Mouse (Mus musculus): Measurements from ENCODE around the gene Slc35b4. TPM values are rescaled to one million over a fixed set of nuclear protein-coding genes. Genes with fewer than 3 reads are reported as not detected.

Slc35b4 gene
- polyA plus RNA-seq, 1 experiment from 2014 or later = 46.5 TPM

- WGBS = 91% methylated on average over 8 of the region's 8 CpGs
- ATAC-seq (ENCODE audit: low FRiP score) (no peak), DNase-seq (ENCODE audit: low spot score) (no peak)
- H3K4me2 ChIP-seq (replicated peaks) = no peak overlapping the region
- H3K27me3 ChIP-seq (ENCODE audit: control insufficient read depth, insufficient read depth, low read length) = no peaks in the 10 kb centered on the region
- no peak overlapping the region for H3K27ac ChIP-seq
- H3K4me3 ChIP-seq (replicated peaks; ENCODE audit: low read length) = no peak overlapping the region
- no peaks in the 10 kb centered on the region for H3K9me3 ChIP-seq (ENCODE audit: control insufficient read depth, low read length)
- H3K9ac ChIP-seq = no peak overlapping the region
- H3K36me3 ChIP-seq (replicated peaks; ENCODE audit: control insufficient read depth, insufficient read depth) = peaks cover 7% of the 10 kb centered on the region
- peaks cover 13% of the 10 kb centered on the region; the same call in 1 of the 2 replicates for H3K4me1 ChIP-seq (replicated peaks; ENCODE audit: control insufficient read depth, insufficient read depth, low read length)
Observed at GRCm38 (mm10) chr6:34174715-34175114, 2.2 kb downstream of the Slc35b4 start.

- Histone ChIP-seq H3K36me3 (replicated peaks; ENCODE audit: control insufficient read depth, insufficient read depth) (peaks cover 18% of the 10 kb centered on the region), H3K9me3 (ENCODE audit: control insufficient read depth, low read length) (no peaks in the 10 kb centered on the region), H3K4me2 (replicated peaks) (no peak overlapping the region), H3K4me3 (replicated peaks; ENCODE audit: low read length) (no peak overlapping the region), H3K9ac (no peak overlapping the region), H3K27ac (no peak overlapping the region), H3K27me3 (ENCODE audit: control insufficient read depth, insufficient read depth, low read length) (no peaks in the 10 kb centered on the region), H3K4me1 (replicated peaks; ENCODE audit: control insufficient read depth, insufficient read depth, low read length) (peaks cover 13% of the 10 kb centered on the region; the same call in 1 of the 2 replicates)
- ATAC-seq (ENCODE audit: low FRiP score) = no peak
- DNase-seq (ENCODE audit: low spot score) = no peak
- 84% methylated on average over 12 of the region's 12 CpGs for WGBS
Observed at GRCm38 (mm10) chr6:34173251-34173650, 3.7 kb downstream of the Slc35b4 start.

- Histone ChIP-seq H3K36me3 (replicated peaks; ENCODE audit: control insufficient read depth, insufficient read depth) (peaks cover 27% of the 10 kb centered on the region), H3K4me3 (replicated peaks; ENCODE audit: low read length) (no peak overlapping the region), H3K4me2 (replicated peaks) (no peak overlapping the region), H3K4me1 (replicated peaks; ENCODE audit: control insufficient read depth, insufficient read depth, low read length) (peaks cover 13% of the 10 kb centered on the region; the same call in 1 of the 2 replicates), H3K9me3 (ENCODE audit: control insufficient read depth, low read length) (no peaks in the 10 kb centered on the region), H3K9ac (no peak overlapping the region), H3K27me3 (ENCODE audit: control insufficient read depth, insufficient read depth, low read length) (no peaks in the 10 kb centered on the region), H3K27ac (no peak overlapping the region)
- WGBS = 92% methylated on average over 12 of the region's 12 CpGs
- DNase-seq (ENCODE audit: low spot score) (no peak), ATAC-seq (ENCODE audit: low FRiP score) (no peak)
Observed at GRCm38 (mm10) chr6:34171748-34172457, 5.0 kb downstream of the Slc35b4 start.

- H3K4me1 ChIP-seq (replicated peaks; ENCODE audit: control insufficient read depth, insufficient read depth, low read length) = peaks cover 9% of the 10 kb centered on the region; the same call in 1 of the 2 replicates
- no peak overlapping the region for H3K4me2 ChIP-seq (replicated peaks)
- DNase-seq (ENCODE audit: low spot score) (no peak), ATAC-seq (ENCODE audit: low FRiP score) (no peak)
- H3K27ac ChIP-seq = no peak overlapping the region
- peaks cover 35% of the 10 kb centered on the region for H3K36me3 ChIP-seq (replicated peaks; ENCODE audit: control insufficient read depth, insufficient read depth)
- no peaks in the 10 kb centered on the region for H3K9me3 ChIP-seq (ENCODE audit: control insufficient read depth, low read length)
- no peak overlapping the region for H3K9ac ChIP-seq
- H3K27me3 ChIP-seq (ENCODE audit: control insufficient read depth, insufficient read depth, low read length) = no peaks in the 10 kb centered on the region
- 84% methylated on average over 7 of the region's 7 CpGs for WGBS
- no peak overlapping the region for H3K4me3 ChIP-seq (replicated peaks; ENCODE audit: low read length)
Observed at GRCm38 (mm10) chr6:34170844-34171494, 5.9 kb downstream of the Slc35b4 start.

- no peaks in the 10 kb centered on the region for H3K9me3 ChIP-seq (ENCODE audit: control insufficient read depth, low read length)
- H3K27me3 ChIP-seq (ENCODE audit: control insufficient read depth, insufficient read depth, low read length) = no peaks in the 10 kb centered on the region
- no peak overlapping the region for H3K4me3 ChIP-seq (replicated peaks; ENCODE audit: low read length)
- no peaks in the 10 kb centered on the region for H3K4me1 ChIP-seq (replicated peaks; ENCODE audit: control insufficient read depth, insufficient read depth, low read length)
- 91% methylated on average over 3 of the region's 3 CpGs for WGBS
- no peak overlapping the region for H3K9ac ChIP-seq
- DNase-seq (ENCODE audit: low spot score) (no peak), ATAC-seq (ENCODE audit: low FRiP score) (no peak)
- H3K27ac ChIP-seq = no peak overlapping the region
- H3K36me3 ChIP-seq (replicated peaks; ENCODE audit: control insufficient read depth, insufficient read depth) = peaks cover 54% of the 10 kb centered on the region
- no peak overlapping the region for H3K4me2 ChIP-seq (replicated peaks)
Observed at GRCm38 (mm10) chr6:34168834-34169233, 8.1 kb downstream of the Slc35b4 start.

GRCm38 (mm10) chr6:34163014-34163413, 13.9 kb downstream of the Slc35b4 start:
- WGBS = 87% methylated on average over 9 of the region's 9 CpGs
- Histone ChIP-seq H3K4me2 (replicated peaks) (no peak overlapping the region), H3K9me3 (ENCODE audit: control insufficient read depth, low read length) (no peaks in the 10 kb centered on the region), H3K9ac (no peak overlapping the region), H3K27ac (no peak overlapping the region), H3K36me3 (replicated peaks; ENCODE audit: control insufficient read depth, insufficient read depth) (peaks cover 86% of the 10 kb centered on the region), H3K27me3 (ENCODE audit: control insufficient read depth, insufficient read depth, low read length) (no peaks in the 10 kb centered on the region), H3K4me3 (replicated peaks; ENCODE audit: low read length) (no peak overlapping the region), H3K4me1 (replicated peaks; ENCODE audit: control insufficient read depth, insufficient read depth, low read length) (no peaks in the 10 kb centered on the region)
- ATAC-seq (ENCODE audit: low FRiP score) (no peak), DNase-seq (ENCODE audit: low spot score) (no peak)

GRCm38 (mm10) chr6:34162607-34163006, 14.3 kb downstream of the Slc35b4 start:
- Histone ChIP-seq H3K27me3 (ENCODE audit: control insufficient read depth, insufficient read depth, low read length) (no peaks in the 10 kb centered on the region), H3K36me3 (replicated peaks; ENCODE audit: control insufficient read depth, insufficient read depth) (peaks cover 89% of the 10 kb centered on the region)
- no peak for ATAC-seq (ENCODE audit: low FRiP score)

GRCm38 (mm10) chr6:34161511-34161910, 15.4 kb downstream of the Slc35b4 start:
- no peaks in the 10 kb centered on the region for H3K4me1 ChIP-seq (replicated peaks; ENCODE audit: control insufficient read depth, insufficient read depth, low read length)
- 94% methylated on average over 7 of the region's 7 CpGs for WGBS
- H3K27ac ChIP-seq = no peak overlapping the region
- no peak overlapping the region for H3K4me2 ChIP-seq (replicated peaks)
- H3K27me3 ChIP-seq (ENCODE audit: control insufficient read depth, insufficient read depth, low read length) = no peaks in the 10 kb centered on the region
- peaks cover 89% of the 10 kb centered on the region for H3K36me3 ChIP-seq (replicated peaks; ENCODE audit: control insufficient read depth, insufficient read depth)
- H3K9me3 ChIP-seq (ENCODE audit: control insufficient read depth, low read length) = no peaks in the 10 kb centered on the region
- DNase-seq (ENCODE audit: low spot score) (no peak), ATAC-seq (ENCODE audit: low FRiP score) (no peak)
- no peak overlapping the region for H3K4me3 ChIP-seq (replicated peaks; ENCODE audit: low read length)
- no peak overlapping the region for H3K9ac ChIP-seq

More at GRCm38 (mm10) chr6:34162607-34163006, 14.3 kb downstream of the Slc35b4 start:
- Histone ChIP-seq H3K4me1 (replicated peaks; ENCODE audit: control insufficient read depth, insufficient read depth, low read length) (no peaks in the 10 kb centered on the region), H3K9me3 (ENCODE audit: control insufficient read depth, low read length) (no peaks in the 10 kb centered on the region), H3K27ac (no peak overlapping the region), H3K4me2 (replicated peaks) (no peak overlapping the region), H3K4me3 (replicated peaks; ENCODE audit: low read length) (no peak overlapping the region), H3K9ac (no peak overlapping the region)
- 78% methylated on average over 2 of the region's 2 CpGs for WGBS
- DNase-seq (ENCODE audit: low spot score) = no peak

- ATAC-seq (ENCODE audit: low FRiP score) (no peak), DNase-seq (ENCODE audit: low spot score) (no peak)
- Histone ChIP-seq H3K4me2 (replicated peaks) (no peak overlapping the region), H3K36me3 (replicated peaks; ENCODE audit: control insufficient read depth, insufficient read depth) (peaks cover 83% of the 10 kb centered on the region), H3K9me3 (ENCODE audit: control insufficient read depth, low read length) (no peaks in the 10 kb centered on the region), H3K9ac (no peak overlapping the region), H3K27me3 (ENCODE audit: control insufficient read depth, insufficient read depth, low read length) (no peaks in the 10 kb centered on the region), H3K4me1 (replicated peaks; ENCODE audit: control insufficient read depth, insufficient read depth, low read length) (no peaks in the 10 kb centered on the region), H3K27ac (no peak overlapping the region), H3K4me3 (replicated peaks; ENCODE audit: low read length) (no peak overlapping the region)
- 98% methylated on average over 7 of the region's 7 CpGs for WGBS
Observed at GRCm38 (mm10) chr6:34160816-34161310, 16.0 kb downstream of the Slc35b4 start.

All from hindbrain, embryonic 14.5 days (tissue).